Mouse (Mus musculus) cerebellum, adult 2 months (tissue): ENCODE measurements around the gene Gm20425.

Source experiments
- CTCF ChIP-seq: fragments of 200-500 bp; IDR thresholded peaks from 2 replicates; pipeline ENCODE4 v1.5.1; 2011; ENCODE audit warnings: low read depth, mild to moderate bottlenecking, control low read depth, low read length, moderate library complexity, borderline replicate concordance; ENCODE audit not compliant: insufficient read depth
- POLR2A ChIP-seq: fragments of 200-500 bp; IDR thresholded peaks from 2 replicates; pipeline ENCODE4 v1.6.1; 2011; ENCODE audit warnings: low read length, control low read depth, borderline replicate concordance; ENCODE audit not compliant: insufficient read depth

GRCm38 (mm10) chr9:103149074-103149799 lies 80.9 kb downstream of the Gm20425 start:
- TF ChIP-seq CTCF, result no peak
- TF ChIP-seq POLR2A, result no peak
